Mouse (Mus musculus) G1E (cell line): ENCODE measurements around the gene Ttc25. TPM values are rescaled to one million over a fixed set of nuclear protein-coding genes. Genes with fewer than 3 reads are reported as not detected.

Experiments
- ATAC-seq: 2 replicates; pipeline ENCODE4 v1.8.0; 2016; ENCODE audit warnings: mild to moderate bottlenecking; ENCODE audit not compliant: insufficient number of reproducible peaks, poor library complexity, low FRiP score, severe bottlenecking; ENCODE audit errors: extremely low read depth
- DNase-seq: peaks from one replicate; pipeline ENCODE4 v3.0.0; 2012; ENCODE audit warnings: low spot score
- H3K27me3 ChIP-seq: 2 replicates; pipeline ENCODE4 v1.6.1; 2012; ENCODE audit warnings: mild to moderate bottlenecking, low read length, inconsistent platforms; ENCODE audit not compliant: insufficient read depth
- H3K36me3 ChIP-seq: replicated peaks from 2 replicates; pipeline ENCODE3; 2012; ENCODE audit warnings: mild to moderate bottlenecking, inconsistent platforms
- H3K4me1 ChIP-seq: 2 replicates; pipeline ENCODE4 v1.6.1; 2012; ENCODE audit warnings: low read depth, low read length, inconsistent platforms, mixed read lengths; ENCODE audit not compliant: insufficient read depth
- H3K4me3 ChIP-seq: 2 replicates; pipeline ENCODE4 v1.5.1; 2012; ENCODE audit warnings: low read depth, mild to moderate bottlenecking, inconsistent platforms, low read length, moderate library complexity, mixed read lengths
- H3K9me3 ChIP-seq: replicated peaks from 2 replicates; pipeline ENCODE4 v1.6.1; 2012; ENCODE audit warnings: inconsistent platforms
- CTCF ChIP-seq: IDR thresholded peaks from 2 replicates; pipeline ENCODE4 v1.5.1; 2012; ENCODE audit warnings: low read depth, low read length, inconsistent platforms, mixed read lengths
- GATA1 ChIP-seq: IDR thresholded peaks from 2 replicates; pipeline ENCODE4 v1.6.1; 2012; ENCODE audit warnings: borderline replicate concordance, low read length, inconsistent platforms, mixed read lengths
- GATA2 ChIP-seq: IDR thresholded peaks from 2 replicates; pipeline ENCODE4 v1.6.1; 2012; ENCODE audit warnings: low read depth, low read length, inconsistent platforms, borderline replicate concordance
- POLR2AphosphoS5 ChIP-seq: IDR thresholded peaks from 2 replicates; pipeline ENCODE4 v1.6.1; 2012; ENCODE audit warnings: low read depth, low read length, inconsistent platforms; ENCODE audit not compliant: insufficient replicate concordance
- TAL1 ChIP-seq: conservative IDR thresholded peaks from 2 replicates; pipeline ENCODE4 v1.6.1; 2012; ENCODE audit warnings: low read depth, low read length, inconsistent platforms, mixed read lengths
- polyA plus RNA-seq: library from polyadenylated mRNA; stranded (reverse); fragments of >175 nt; gene quantifications from 2 replicates; pipeline ENCODE4 v1.2.3, GENCODE M21; 2012
- total RNA-seq, 2 experiments: library from RNA; stranded (forward) in 1 of 2; stranded (reverse) in 1 of 2; fragments of 200-1000 nt in 1 of 2; fragments of >200 nt in 1 of 2; fragmentation: Nextera tagmentation in 1 of 2; gene quantifications; 2 replicates each; pipeline ENCODE4 v1.2.3; 2014 to 2017

Gene Ttc25
- total and polyA plus RNA-seq, 3 experiments = 0.21 to 0.60 TPM; not detected in 1

DNA sequence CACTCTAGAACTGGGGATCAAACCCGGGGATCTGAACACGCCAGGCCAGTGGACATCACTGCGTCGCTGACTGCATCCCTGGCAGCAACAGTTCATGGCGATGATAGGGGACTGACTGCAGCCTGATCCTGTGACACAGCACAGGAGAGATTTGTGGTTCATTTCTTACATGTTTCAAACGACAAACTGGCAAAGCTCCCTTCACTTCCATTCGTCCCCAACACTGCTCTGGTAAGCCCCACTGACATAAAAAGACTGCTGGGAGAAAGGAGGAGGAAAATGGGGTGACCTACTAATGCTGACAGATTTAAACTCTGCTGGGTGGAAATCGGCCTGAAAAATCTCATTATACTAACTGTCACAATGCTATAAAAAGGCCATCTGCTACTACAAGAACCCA is 58.4 kb downstream of the Ttc25 start:
- Histone ChIP-seq H3K4me3 (no peak overlapping the region), H3K27me3 (no peaks in the 10 kb centered on the region), H3K36me3 (peaks cover 92% of the 10 kb centered on the region), H3K4me1 (peaks cover 13% of the 10 kb centered on the region), H3K9me3 (no peaks in the 10 kb centered on the region)
- no peak for ATAC-seq
- DNase-seq = no peak
- no peak for TF ChIP-seq GATA2
- no peak for TF ChIP-seq CTCF
- TF ChIP-seq GATA1 = no peak
- no peak for TF ChIP-seq POLR2AphosphoS5
- no peak for TF ChIP-seq TAL1

DNA sequence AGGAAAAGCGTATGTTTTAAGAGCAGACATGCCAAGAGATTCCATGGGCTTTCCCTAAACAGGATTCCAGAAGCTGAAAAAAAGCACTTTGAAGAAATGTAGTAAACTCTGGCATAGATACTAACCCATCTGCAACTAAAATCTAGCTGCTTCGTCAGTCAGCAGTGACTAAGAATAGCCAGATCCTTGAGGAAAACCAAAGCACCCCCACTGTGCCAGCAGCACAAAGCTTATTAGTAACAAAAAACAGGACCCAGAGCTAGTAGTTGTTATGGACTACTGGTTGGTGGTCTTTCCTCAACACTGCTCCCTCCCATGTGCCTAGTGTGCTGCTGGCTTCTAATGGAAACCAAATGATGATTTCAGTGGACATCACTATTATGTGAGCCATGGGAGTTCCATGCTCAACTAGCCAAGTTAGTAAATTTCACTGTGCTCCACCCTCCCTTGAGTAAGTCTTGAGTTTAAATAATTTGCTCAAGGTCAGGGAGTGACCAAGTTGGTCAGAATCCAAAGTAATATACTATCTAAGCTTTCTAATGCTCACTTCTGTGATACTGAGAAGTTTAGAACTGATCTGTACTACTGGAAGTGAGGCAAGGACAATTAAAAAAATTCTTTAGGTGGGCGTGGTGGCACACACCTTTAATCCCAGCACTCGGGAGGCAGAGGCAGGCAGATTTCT is 59.1 kb downstream of the Ttc25 start:
- Histone ChIP-seq H3K4me1 (peaks cover 17% of the 10 kb centered on the region), H3K9me3 (no peaks in the 10 kb centered on the region), H3K27me3 (no peaks in the 10 kb centered on the region), H3K4me3 (no peak overlapping the region), H3K36me3 (peaks cover 92% of the 10 kb centered on the region)
- no peak for DNase-seq
- TF ChIP-seq CTCF = no peak
- ATAC-seq = no peak

DNA sequence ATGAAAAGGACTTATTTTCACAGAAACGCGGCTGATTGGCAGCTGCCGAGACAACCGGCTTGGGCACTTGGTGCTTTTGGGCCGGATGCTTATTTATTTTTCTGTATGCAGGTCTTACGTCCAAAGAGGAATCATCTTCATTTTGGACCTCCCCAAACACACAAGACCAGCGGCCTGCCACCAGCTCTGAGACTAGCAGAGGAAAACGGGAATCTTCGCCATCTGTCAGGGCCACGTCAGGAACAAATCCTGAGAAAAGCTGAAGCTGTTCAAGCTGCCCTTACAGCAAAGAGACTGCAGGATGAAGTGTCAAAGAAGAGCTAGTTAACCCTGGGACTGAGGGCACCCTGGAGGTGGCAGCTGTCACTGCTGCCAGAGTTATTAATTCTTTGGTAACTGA is 60.0 kb downstream of the Ttc25 start:
- ATAC-seq (no peak), DNase-seq (no peak)
- no peak for TF ChIP-seq TAL1
- TF ChIP-seq GATA2 = no peak
- no peak for TF ChIP-seq CTCF
- TF ChIP-seq GATA1 = no peak
- no peak for TF ChIP-seq POLR2AphosphoS5
- no peak overlapping the region for H3K4me3 ChIP-seq
- H3K36me3 ChIP-seq = peaks cover 92% of the 10 kb centered on the region
- no peaks in the 10 kb centered on the region for H3K9me3 ChIP-seq
- peaks cover 20% of the 10 kb centered on the region for H3K4me1 ChIP-seq
- no peaks in the 10 kb centered on the region for H3K27me3 ChIP-seq

DNA sequence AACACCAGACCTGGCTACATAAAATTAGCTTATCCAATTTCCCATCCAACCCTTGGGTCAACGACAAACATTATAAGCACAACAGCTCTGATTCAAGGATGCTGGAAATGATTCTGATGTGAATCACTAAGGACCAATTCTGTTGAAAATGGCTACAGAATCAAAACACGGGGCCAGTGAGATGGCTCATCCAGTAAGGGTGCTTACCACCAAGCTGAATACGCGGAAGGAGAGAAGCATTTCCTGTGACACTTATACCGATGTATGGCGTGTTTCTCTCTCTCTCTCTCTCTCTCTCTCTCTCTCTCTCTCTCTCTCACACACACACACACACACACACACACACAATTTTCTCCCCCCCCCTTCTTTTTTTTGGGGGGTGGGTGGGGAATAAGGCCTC is 61.7 kb downstream of the Ttc25 start:
- no peak overlapping the region for H3K4me3 ChIP-seq
- DNase-seq (no peak), ATAC-seq (no peak)
- H3K27me3 ChIP-seq = no peaks in the 10 kb centered on the region
- peaks cover 25% of the 10 kb centered on the region for H3K4me1 ChIP-seq
- H3K36me3 ChIP-seq = peaks cover 92% of the 10 kb centered on the region
- TF ChIP-seq GATA2 = no peak
- no peak for TF ChIP-seq GATA1
- no peak for TF ChIP-seq POLR2AphosphoS5
- TF ChIP-seq TAL1 = no peak
- no peak for TF ChIP-seq CTCF
- H3K9me3 ChIP-seq = no peaks in the 10 kb centered on the region

DNA sequence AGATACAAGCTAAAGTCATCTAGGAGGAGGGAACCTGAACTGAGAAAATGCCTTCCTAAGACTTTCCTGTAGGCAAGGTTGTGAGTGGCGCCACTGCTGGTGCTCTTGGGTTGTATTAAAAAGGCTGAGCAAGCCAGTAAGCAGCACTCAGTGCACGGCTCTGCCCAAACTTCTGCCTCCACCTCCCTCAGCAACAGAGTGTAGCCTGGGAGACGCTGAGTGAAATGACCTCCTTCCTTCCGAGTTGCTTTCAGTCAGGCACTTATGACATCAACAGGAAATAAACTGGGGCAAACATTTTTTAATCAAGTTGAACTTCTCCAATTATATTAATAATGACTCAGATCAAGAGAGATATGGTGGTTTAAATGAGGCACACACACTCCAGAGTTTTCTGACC is 63.4 kb downstream of the Ttc25 start:
- no peak for DNase-seq
- ATAC-seq = no peak
- H3K9me3 ChIP-seq = no peaks in the 10 kb centered on the region
- H3K27me3 ChIP-seq = no peaks in the 10 kb centered on the region
- H3K4me3 ChIP-seq = no peak overlapping the region
- H3K4me1 ChIP-seq = peaks cover 28% of the 10 kb centered on the region
- peaks cover 89% of the 10 kb centered on the region for H3K36me3 ChIP-seq
- TF ChIP-seq GATA2 = no peak
- TF ChIP-seq GATA1 = no peak
- no peak for TF ChIP-seq TAL1
- no peak for TF ChIP-seq CTCF
- TF ChIP-seq POLR2AphosphoS5 = no peak

DNA sequence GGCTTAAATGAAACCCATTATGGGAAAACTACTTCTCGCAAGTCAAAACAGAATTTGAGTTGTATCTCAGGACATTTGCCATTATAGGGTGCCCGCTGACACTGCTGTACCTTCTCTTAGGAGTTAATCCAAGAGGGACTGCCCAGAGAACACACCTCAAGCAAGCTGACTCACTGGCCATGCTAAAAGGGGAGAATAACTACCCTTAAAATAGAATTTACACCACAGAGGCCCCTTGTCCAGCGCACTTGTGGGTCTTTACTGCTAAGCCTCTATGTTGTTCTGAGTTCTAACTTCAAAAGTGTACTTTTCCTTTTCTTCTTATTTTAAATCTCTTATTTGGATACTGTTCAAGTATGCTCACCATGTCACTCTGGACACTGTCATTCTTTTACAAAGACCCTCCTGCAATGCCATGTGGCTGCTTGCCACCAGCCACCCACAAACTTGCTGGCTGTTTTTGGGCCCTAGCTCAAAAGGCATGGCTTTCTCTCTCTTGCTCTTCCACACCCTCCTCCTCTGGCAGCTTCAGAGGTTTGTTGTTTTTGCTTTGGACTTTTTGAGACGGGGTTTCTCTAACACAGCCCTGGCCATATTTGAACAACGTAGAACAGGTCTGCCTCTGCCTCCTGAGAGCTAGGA is 64.1 kb downstream of the Ttc25 start:
- TF ChIP-seq GATA1 = no peak
- TF ChIP-seq TAL1 = no peak
- TF ChIP-seq GATA2 = no peak
- no peak for TF ChIP-seq CTCF
- no peak for TF ChIP-seq POLR2AphosphoS5
- no peaks in the 10 kb centered on the region for H3K9me3 ChIP-seq
- H3K27me3 ChIP-seq = no peaks in the 10 kb centered on the region
- H3K36me3 ChIP-seq = peaks cover 87% of the 10 kb centered on the region
- H3K4me1 ChIP-seq = peaks cover 29% of the 10 kb centered on the region
- DNase-seq (no peak), ATAC-seq (no peak)
- no peak overlapping the region for H3K4me3 ChIP-seq
